Mouse (Mus musculus) liver, adult 2 months (tissue): ENCODE measurements at regions not wholly inside any gene's neighbourhood (a gene's known extent, or its start where the extent isn't known, plus 50 kb on each side); places are given as distances from the start of the nearest gene placed in this dataset.

Source experiments
- DNase-seq: peaks from one replicate; pipeline ENCODE4 v3.0.0-alpha.2; 2011; ENCODE audit warnings: low read depth, low spot score; ENCODE audit errors: extremely low read depth
- H3K27ac ChIP-seq: fragments of 200-500 bp; replicated peaks from 2 replicates; pipeline ENCODE4 v1.5.1; 2012; ENCODE audit warnings: low read depth, mild to moderate bottlenecking, control low read depth, inconsistent platforms, low read length; ENCODE audit not compliant: insufficient read depth
- H3K27me3 ChIP-seq: fragments of 200-500 bp; 2 replicates; pipeline ENCODE4 v1.6.1; 2012; ENCODE audit warnings: mild to moderate bottlenecking, moderate library complexity, low read length, inconsistent platforms; ENCODE audit not compliant: control insufficient read depth, insufficient read depth
- H3K36me3 ChIP-seq: fragments of 200-500 bp; 2 replicates; pipeline ENCODE4 v1.6.1; 2012; ENCODE audit warnings: low read length, inconsistent platforms; ENCODE audit not compliant: control insufficient read depth, insufficient read depth
- H3K4me1 ChIP-seq: fragments of 200-500 bp; 2 replicates; pipeline ENCODE4 v1.6.1; 2011; ENCODE audit warnings: low read length; ENCODE audit not compliant: control insufficient read depth, insufficient read depth
- H3K4me3 ChIP-seq: fragments of 200-500 bp; 2 replicates; pipeline ENCODE4 v1.5.1; 2011; ENCODE audit warnings: low read depth, mild to moderate bottlenecking, control low read depth, low read length, moderate library complexity; ENCODE audit not compliant: insufficient read depth
- H3K79me2 ChIP-seq: fragments of 200-500 bp; 2 replicates; pipeline ENCODE4 v1.6.1; 2012; ENCODE audit warnings: inconsistent platforms, mild to moderate bottlenecking, low read length, moderate library complexity; ENCODE audit not compliant: control insufficient read depth, insufficient read depth
- H3K9ac ChIP-seq: fragments of 200-500 bp; 2 replicates; pipeline ENCODE4 v1.6.1; 2012; ENCODE audit warnings: low read depth, mild to moderate bottlenecking, control low read depth, inconsistent platforms, low read length
- CTCF ChIP-seq: fragments of 200-500 bp; IDR thresholded peaks from 2 replicates; pipeline ENCODE4 v1.5.1; 2011; ENCODE audit warnings: low read depth, low read length, control low read depth
- POLR2A ChIP-seq: fragments of 200-500 bp; IDR thresholded peaks from 2 replicates; pipeline ENCODE4 v1.6.1; 2011; ENCODE audit warnings: low read length, control low read depth; ENCODE audit not compliant: insufficient read depth; ENCODE audit errors: extremely low read depth
- WGBS: fragments of 180-500 bp; shearing (Covaris S2); methylation state at CpG from one replicate; pipeline ENCODE4 v1.1.7; 2018; 5-methylcytosine and 5-hydroxymethylcytosine counted together

GRCm38 (mm10) chr9:61479626-61480025, 107.5 kb downstream of the Tle3 start:
- Histone ChIP-seq H3K79me2 (no peaks in the 10 kb centered on the region), H3K27me3 (no peaks in the 10 kb centered on the region), H3K27ac (no peak overlapping the region), H3K4me1 (no peaks in the 10 kb centered on the region), H3K36me3 (no peaks in the 10 kb centered on the region), H3K9ac (no peak overlapping the region), H3K4me3 (no peak overlapping the region)
- DNase-seq = peak; percentile 64
- 48% methylated on average over 6 of the region's 6 CpGs for WGBS
- TF ChIP-seq POLR2A (no peak), CTCF (no peak)

- DNase-seq = no peak
- TF ChIP-seq POLR2A (no peak), CTCF (no peak)
- H3K4me3 ChIP-seq = no peak overlapping the region
- H3K27ac ChIP-seq = no peak overlapping the region
- 35% methylated on average over 9 of the region's 9 CpGs for WGBS
- no peak overlapping the region for H3K9ac ChIP-seq
- no peaks in the 10 kb centered on the region for H3K79me2 ChIP-seq
- no peaks in the 10 kb centered on the region for H3K4me1 ChIP-seq
- H3K27me3 ChIP-seq = peaks cover under 1% of the 10 kb centered on the region; the same call in 1 of the 2 replicates
- H3K36me3 ChIP-seq = no peaks in the 10 kb centered on the region
Measured at GRCm38 (mm10) chr9:61478862-61479261, 106.7 kb downstream of the Tle3 start.

GRCm38 (mm10) chr9:61476351-61476750, 104.2 kb downstream of the Tle3 start:
- Histone ChIP-seq H3K9ac (no peak overlapping the region), H3K4me1 (no peaks in the 10 kb centered on the region), H3K4me3 (no peak overlapping the region), H3K79me2 (no peaks in the 10 kb centered on the region), H3K36me3 (no peaks in the 10 kb centered on the region), H3K27me3 (peaks cover 3% of the 10 kb centered on the region; the same call in 1 of the 2 replicates), H3K27ac (no peak overlapping the region)
- TF ChIP-seq POLR2A (no peak), CTCF (no peak)
- DNase-seq = no peak
- 88% methylated on average over 4 of the region's 4 CpGs for WGBS

GRCm38 (mm10) chr9:61470815-61471505, 98.8 kb downstream of the Tle3 start:
- Histone ChIP-seq H3K9ac (no peak overlapping the region), H3K4me1 (no peaks in the 10 kb centered on the region), H3K79me2 (no peaks in the 10 kb centered on the region), H3K27ac (no peak overlapping the region), H3K4me3 (no peak overlapping the region), H3K36me3 (no peaks in the 10 kb centered on the region), H3K27me3 (peaks cover 3% of the 10 kb centered on the region; the same call in 1 of the 2 replicates)
- WGBS = 74% methylated on average over 6 of the region's 6 CpGs
- no peak for TF ChIP-seq POLR2A
- no peak for TF ChIP-seq CTCF
- no peak for DNase-seq

GRCm38 (mm10) chr9:61468897-61469509, 96.8 kb downstream of the Tle3 start:
- DNase-seq = no peak
- H3K79me2 ChIP-seq = no peaks in the 10 kb centered on the region
- H3K27ac ChIP-seq = no peak overlapping the region
- no peaks in the 10 kb centered on the region for H3K36me3 ChIP-seq
- TF ChIP-seq CTCF (no peak), POLR2A (no peak)
- WGBS = 83% methylated on average over 11 of the region's 11 CpGs
- H3K4me1 ChIP-seq = no peaks in the 10 kb centered on the region
- no peak overlapping the region for H3K4me3 ChIP-seq
- no peak overlapping the region for H3K9ac ChIP-seq
- H3K27me3 ChIP-seq = peaks cover 3% of the 10 kb centered on the region; the same call in 1 of the 2 replicates

GRCm38 (mm10) chr9:61468368-61468848, 96.2 kb downstream of the Tle3 start:
- Histone ChIP-seq H3K9ac (no peak overlapping the region), H3K27me3 (no peaks in the 10 kb centered on the region), H3K4me1 (no peaks in the 10 kb centered on the region), H3K79me2 (no peaks in the 10 kb centered on the region), H3K27ac (no peak overlapping the region), H3K4me3 (no peak overlapping the region), H3K36me3 (no peaks in the 10 kb centered on the region)
- WGBS = 59% methylated on average over 6 of the region's 6 CpGs
- TF ChIP-seq POLR2A (no peak), CTCF (no peak)
- no peak for DNase-seq
